Mouse (Mus musculus) limb, embryonic 10.5 days (tissue): ENCODE data around the gene Myo15. TPM values are rescaled to one million over a fixed set of nuclear protein-coding genes. Genes with fewer than 3 reads are reported as not detected.

ENCODE experiments used
- polyA plus RNA-seq: library from polyadenylated mRNA; unstranded; fragments of >200 nt; fragmentation: Nextera tagmentation; extraction: Ambion mirVana; gene quantifications from 2 replicates; pipeline ENCODE4 v1.2.1, GENCODE M21; 2016

Gene Myo15
- polyA plus RNA-seq, 1 experiment from 2014 or later, result 0.10 TPM

Other genes with a start within 250 kb of the Myo15 start
- 56.2 and 56.6 TPM in 2 replicates for gene Srebf1, start 246.8 kb upstream of the Myo15 start, polyA plus RNA-seq
- gene Tom1l2, start 116.4 kb upstream of the Myo15 start, polyA plus RNA-seq, result 12.6 and 18.9 TPM in 2 replicates
- 1.0 and 1.1 TPM in 2 replicates for gene Drc3, start 116.0 kb upstream of the Myo15 start, polyA plus RNA-seq
- gene Gid4, start 52.2 kb upstream of the Myo15 start, polyA plus RNA-seq, result 25.7 and 26.1 TPM in 2 replicates
- 67.1 and 67.7 TPM in 2 replicates for gene Atpaf2, start 50.9 kb upstream of the Myo15 start, polyA plus RNA-seq
- gene Drg2, start 14.7 kb upstream of the Myo15 start, polyA plus RNA-seq, result 151 and 153 TPM in 2 replicates
- 31.8 and 34.7 TPM in 2 replicates for gene Alkbh5, start 67.0 kb downstream of the Myo15 start, polyA plus RNA-seq
- 120 and 137 TPM in 2 replicates for gene Llgl1, start 230.4 kb downstream of the Myo15 start, polyA plus RNA-seq